Mouse (Mus musculus): ENCODE results near the gene Dtnbp1. TPM values are rescaled to one million over a fixed set of nuclear protein-coding genes. Genes with fewer than 3 reads are reported as not detected.

Gene Dtnbp1
- 128 and 135 TPM in 2 replicates for polyA plus RNA-seq (2015; fragmentation: Nextera tagmentation; extraction: Ambion mirVana)

DNA sequence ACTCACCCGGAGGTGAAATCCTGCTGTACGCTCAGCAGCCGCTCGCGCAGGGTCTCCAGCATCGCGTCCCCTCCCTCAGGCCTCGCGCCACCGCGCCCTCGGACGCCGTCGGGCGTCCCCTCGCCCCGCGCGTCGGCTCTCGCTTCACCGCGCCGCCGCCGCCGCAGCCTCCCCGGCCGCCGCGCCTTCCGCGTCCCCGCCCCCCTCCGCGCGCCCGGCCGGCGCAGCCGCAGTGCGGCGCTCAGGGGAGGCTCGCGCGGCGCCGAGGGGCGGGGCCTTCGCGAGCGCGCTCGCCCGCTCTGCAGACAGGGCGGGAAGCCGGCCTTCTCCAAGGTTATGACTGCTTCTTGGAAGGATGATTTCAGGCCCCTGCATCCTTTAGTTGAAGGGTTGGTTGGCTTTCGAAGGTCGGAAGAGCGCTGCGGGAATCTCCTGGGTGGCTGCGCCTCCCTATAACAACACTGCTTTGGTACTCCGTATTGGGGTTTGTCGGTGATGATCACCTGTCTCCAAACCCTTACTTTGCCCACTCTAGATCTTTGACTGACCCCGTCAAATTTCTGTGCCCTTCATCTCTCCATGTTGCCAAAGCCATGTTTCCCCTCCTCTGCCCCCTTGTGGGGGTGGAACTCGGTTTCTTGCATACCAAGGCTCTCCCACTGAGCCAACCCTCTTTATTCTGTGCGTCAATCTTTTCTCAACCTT, at the start of gene Dtnbp1:
Gene Dtnbp1 (minus strand): TSS at position 237 of the 705 bp plus-strand sequence.

Other genes starting within 250 kb of the Dtnbp1 start
- not detected in 2 replicates for gene Gm9817, start 76.5 kb upstream of the Dtnbp1 start, polyA plus RNA-seq (2015; fragmentation: Nextera tagmentation; extraction: Ambion mirVana)